Mouse (Mus musculus): ENCODE measurements around the gene Atp1a2. TPM values are rescaled to one million over a fixed set of nuclear protein-coding genes. Genes with fewer than 3 reads are reported as not detected.

Atp1a2 gene
- total RNA-seq, 2 experiments from 2014 or later, result not detected

GRCm38 (mm10) chr1:172325680-172326535 is 28.0 kb upstream of the Atp1a2 start:
- ATAC-seq (replicated peaks; ENCODE audit: low FRiP score, poor library complexity, severe bottlenecking), result no peak

DNA sequence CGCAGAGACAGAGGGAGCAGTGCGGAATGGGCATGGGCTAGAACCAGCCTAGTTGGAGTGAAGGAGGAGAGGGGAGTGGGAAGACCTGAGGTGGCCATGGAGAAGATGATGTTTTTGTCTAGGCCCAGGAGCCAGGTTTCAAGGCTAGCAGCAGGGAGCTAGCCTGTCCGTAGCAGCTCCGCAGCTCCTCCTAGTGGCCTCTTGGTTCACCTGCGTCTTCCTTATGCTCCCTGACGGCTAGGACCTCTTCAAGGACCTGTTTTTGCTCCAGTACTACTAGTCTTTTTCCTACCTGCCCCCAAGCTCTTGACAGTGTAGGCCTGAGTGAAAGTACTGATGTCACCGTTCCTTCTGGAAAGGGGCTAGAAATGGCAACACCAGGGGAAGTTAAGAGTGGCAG is 26.9 kb upstream of the Atp1a2 start:
- ATAC-seq (replicated peaks; ENCODE audit: low FRiP score, poor library complexity, severe bottlenecking), result peak; percentile 81

DNA sequence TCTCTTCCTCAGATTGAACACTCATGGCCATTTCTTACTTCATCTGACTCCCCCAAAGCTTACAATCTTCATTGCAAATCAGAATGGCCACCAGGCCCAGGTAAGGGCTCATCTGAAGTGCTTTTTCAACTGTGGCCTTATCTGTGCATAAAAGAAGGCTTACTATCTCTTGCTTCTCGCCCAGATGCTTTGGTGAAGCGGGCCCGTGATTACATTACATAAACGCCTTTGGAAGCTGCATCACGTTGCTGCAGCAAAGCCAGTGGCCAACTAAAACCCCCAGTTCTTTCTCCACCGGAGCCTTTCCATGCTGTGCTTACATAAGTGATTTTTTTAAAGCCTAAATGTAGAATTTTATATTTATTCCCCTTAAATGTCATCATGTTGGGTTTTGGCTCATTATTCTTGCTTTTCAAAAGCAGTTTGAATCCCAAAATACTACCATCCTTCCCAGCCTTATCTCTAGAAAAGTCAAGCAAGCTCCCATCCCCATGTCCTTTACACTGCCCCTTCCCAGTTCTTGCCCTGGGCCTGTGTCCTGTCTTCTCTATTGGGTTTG is 26.0 kb upstream of the Atp1a2 start:
- ATAC-seq (replicated peaks; ENCODE audit: low FRiP score, poor library complexity, severe bottlenecking), result no peak

DNA sequence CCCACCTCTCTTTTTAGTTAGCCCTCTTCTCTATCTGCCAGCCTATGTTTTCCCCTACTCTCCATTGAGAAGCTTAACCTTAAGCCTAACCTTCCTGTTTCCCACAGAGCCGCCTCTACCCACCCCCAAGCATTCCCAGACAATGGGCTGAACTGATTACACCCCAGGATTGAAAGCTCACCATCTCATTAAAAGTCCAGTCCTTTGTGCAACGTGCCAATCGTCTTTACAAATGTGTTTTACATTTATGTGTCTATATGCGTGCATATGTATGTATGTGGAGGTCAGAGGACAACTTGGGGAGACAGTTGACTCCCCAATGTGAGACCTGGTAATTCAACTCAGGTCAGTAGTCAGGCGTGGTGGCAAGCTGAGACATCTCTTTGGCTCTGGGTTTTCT is 25.4 kb upstream of the Atp1a2 start:
- no peak for ATAC-seq (replicated peaks; ENCODE audit: low FRiP score, poor library complexity, severe bottlenecking)

DNA sequence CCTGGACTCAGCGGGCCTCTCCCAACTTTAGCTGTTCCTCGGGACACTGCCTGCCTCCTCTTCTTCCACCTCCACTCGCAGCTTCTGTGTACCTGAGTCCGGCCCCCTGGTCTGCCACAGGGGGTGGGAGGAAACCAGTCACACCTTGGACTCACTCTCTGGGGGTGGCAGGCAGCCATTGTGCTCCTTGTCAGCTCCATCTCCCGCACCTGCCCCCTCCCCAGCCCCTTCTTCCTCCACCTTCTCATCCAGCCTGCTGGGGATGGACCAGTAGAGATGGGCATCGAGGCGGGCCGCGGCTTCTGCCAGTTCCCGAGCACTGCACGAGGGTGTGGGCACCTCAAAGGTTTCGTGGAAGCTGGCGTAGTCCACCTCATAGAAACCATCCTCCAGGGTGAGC is 24.9 kb upstream of the Atp1a2 start:
- no peak for ATAC-seq (replicated peaks; ENCODE audit: low FRiP score, poor library complexity, severe bottlenecking)

DNA sequence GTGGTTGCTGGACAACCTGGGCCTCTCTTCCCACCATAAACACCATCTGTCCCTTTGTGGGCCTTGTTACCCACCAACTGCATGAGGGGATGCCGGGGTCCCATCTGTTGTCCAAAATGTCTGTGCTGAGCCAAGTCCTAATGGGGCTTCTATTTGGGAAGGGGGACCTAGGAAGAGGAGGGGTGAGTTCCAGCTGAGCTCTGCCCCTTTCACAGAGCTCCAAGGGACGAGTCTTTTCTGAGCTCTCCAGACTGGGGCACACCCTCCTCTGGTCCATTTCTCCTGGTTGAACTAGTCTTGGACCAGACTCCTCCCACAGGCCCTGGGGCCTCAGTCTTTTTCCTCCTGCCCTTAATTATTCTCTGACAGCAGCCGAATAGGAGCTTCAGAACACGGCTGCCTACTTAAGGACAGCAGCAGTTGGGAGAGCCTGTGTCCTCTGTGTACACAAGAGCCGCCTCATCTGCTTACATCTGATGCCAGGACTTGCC is 22.1 kb upstream of the Atp1a2 start:
- ATAC-seq (replicated peaks; ENCODE audit: low FRiP score, poor library complexity, severe bottlenecking), result no peak

DNA sequence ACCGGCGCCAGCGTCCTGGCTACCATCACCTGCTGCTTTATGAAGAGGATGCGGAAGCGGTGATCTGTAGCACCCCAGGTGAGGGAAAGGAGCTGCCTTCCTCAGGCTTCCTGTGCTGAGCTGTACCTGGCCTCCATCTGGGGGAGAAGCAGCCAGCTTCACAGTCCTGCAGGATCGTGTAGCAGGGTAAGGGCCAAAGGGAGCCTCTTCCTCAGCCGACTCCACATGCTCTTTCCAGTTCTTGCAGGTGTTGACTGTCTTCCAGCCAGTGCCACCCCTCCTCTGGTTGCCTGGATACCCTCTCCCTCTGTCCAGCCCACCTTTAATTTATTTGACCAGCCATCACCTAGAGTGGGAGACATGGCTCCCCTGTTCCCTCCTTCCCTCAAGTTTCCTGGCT is 21.5 kb upstream of the Atp1a2 start:
- ATAC-seq (replicated peaks; ENCODE audit: low FRiP score, poor library complexity, severe bottlenecking), result no peak

GRCm38 (mm10) chr1:172318424-172319035 is 20.7 kb upstream of the Atp1a2 start:
- no peak for ATAC-seq (replicated peaks; ENCODE audit: low FRiP score, poor library complexity, severe bottlenecking)

DNA sequence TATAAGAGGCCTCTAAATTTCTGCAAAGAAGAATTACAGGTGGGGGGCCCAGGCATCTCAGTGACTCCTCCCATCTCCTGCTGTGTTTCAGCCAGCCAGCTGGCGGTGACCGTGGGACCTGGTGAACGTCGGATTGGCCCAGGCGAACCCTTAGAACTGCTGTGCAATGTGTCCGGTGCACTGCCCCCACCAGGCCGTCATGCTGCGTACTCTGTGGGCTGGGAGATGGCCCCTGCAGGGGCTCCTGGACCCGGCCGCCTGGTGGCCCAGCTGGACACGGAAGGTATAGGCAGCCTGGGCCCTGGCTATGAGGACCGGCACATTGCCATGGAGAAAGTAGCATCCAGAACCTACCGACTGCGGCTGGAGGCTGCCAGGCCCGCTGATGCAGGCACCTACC is 20.1 kb upstream of the Atp1a2 start:
- no peak for ATAC-seq (replicated peaks; ENCODE audit: low FRiP score, poor library complexity, severe bottlenecking)

GRCm38 (mm10) chr1:172317431-172317830 is 19.6 kb upstream of the Atp1a2 start:
- ATAC-seq (replicated peaks; ENCODE audit: low FRiP score, poor library complexity, severe bottlenecking), result no peak

DNA sequence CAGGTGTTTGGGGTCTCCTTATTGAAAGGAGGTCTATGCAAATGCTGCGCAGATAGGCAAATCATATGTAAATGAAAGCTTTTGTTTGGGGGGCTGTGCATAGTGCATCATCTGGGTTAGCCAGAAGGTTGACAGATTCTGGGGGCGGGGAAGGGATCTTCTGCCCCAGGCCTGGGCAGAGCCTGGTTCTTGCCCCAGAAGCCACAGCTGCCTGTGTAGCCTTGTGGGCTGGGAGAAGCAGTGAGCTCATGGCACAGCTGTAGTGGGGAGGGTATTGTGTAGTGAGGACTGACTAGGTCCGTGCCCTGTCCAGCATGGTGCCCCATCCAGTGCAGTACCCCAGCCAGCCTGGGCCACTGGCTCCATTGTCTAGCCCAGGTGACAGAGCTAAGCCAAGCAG is 17.0 kb upstream of the Atp1a2 start:
- ATAC-seq (replicated peaks; ENCODE audit: low FRiP score, poor library complexity, severe bottlenecking), result no peak

DNA sequence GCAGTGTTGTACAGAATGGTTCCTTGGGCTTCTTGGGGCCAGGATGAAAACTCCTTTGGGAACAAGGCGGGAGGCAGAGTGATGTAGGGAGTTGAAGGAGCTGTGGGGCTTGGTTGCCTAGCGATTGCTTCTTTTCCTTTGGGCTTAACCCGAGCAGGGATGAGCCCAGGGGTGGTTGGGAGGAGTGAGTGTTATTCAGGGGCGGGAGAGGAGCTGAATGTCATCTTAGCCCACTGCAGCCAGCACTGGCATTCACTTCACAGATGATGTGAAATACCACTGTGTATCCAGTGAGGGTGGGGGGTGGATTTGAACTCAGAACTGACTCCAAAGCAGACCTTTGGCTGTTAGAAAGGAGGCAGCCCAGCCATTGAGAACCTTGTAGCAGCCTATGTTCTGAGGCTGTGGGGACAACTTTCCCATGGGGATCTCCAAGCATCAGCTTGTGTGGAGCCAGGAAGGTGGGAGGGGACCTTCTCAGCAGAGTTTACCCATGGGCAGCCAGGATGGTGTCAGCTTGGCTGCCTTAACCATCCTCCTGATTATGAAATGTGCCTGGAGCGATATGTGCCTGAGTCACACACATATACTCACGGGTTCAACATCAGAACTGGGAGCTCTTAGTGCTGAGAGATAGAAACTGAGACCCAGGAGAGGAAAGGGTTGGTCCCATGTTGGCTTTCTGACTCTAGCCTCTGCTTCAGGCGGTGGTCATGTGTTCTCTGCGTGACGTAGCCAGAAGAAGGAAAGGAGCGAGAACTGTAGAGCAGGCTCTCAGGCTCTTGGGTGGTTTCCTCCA is 15.9 kb upstream of the Atp1a2 start:
- no peak for ATAC-seq (replicated peaks; ENCODE audit: low FRiP score, poor library complexity, severe bottlenecking)

GRCm38 (mm10) chr1:172312768-172313561 is 15.1 kb upstream of the Atp1a2 start:
- ATAC-seq (replicated peaks; ENCODE audit: low FRiP score, poor library complexity, severe bottlenecking), result 0 out of 2 replicates have a peak, but pooled peaks have one; percentile 11

DNA sequence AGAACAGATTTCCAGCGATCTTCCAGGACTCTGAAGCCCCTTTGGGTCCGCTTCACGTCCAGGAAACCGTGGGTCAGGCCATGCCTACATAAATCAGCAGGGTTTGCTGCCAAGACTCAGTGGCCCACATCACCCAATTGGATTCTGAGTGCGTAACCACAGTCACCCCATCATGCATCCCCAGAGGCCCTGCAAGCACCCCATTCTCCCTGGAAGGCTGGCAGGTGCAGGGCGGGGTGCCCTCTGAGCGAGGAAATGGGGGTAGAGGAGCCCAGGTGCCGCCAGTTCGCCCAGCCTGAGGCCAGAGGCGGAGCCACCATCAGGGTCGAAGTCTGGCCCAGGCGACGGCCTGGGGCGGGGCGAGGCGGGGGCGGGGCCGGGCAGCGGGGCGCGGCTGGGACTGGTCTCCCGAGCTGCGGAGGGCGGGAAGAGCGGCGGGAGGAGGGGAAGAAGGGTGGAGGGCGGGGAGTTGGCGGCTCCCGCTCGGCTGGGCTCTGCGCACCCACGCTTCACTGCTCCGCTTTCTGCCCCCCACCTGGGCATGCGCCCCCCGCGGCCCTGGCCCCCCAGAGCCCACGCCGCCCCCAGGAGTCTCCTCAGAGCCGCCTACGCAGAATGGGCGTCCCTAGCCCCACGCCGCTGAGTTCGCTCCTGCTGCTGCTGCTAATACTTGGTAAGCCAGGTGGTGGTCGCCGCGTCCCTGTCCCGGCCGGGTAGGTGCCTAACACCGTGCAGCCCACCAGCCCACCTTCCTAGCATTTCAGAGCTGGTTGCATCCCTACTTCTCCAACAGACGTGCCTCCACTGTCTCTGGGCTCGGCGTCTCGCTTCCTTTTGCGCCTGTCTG is 14.3 kb upstream of the Atp1a2 start:
- ATAC-seq (replicated peaks; ENCODE audit: low FRiP score, poor library complexity, severe bottlenecking), result peak; percentile 79

DNA sequence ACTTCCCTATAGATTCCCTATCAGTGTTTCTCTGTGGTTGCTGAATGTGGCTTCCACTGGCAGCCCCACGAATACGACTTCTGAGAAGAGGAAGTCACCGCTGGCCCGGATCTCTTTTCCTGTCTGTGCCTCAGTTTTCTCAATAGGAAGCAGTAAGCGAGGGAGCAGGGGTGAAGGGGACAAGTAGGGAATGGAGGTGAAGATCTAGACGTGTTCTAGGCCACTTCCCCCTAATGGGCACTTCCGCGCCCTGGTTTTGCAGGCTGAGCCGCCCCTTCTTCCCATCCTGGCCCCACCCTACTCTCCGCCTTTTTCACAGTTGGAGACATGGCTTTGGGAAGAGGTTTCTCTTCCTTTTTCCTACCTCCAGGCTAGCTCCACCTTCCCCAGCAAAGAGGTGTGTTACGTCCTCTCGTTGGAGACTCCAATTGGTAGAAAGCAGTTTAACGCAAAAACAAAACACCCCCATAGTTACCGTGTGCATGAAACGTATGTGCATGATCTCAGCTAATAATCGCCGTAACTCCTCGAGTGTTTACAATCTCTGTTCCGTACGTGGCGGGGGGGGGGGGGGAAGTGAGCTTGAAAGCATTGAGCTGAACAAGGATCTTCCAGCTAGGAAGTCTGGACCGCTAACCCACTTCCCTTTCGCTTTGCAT is 13.5 kb upstream of the Atp1a2 start:
- 0 out of 2 replicates have a peak, but pooled peaks have one; percentile 17 for ATAC-seq (replicated peaks; ENCODE audit: low FRiP score, poor library complexity, severe bottlenecking)

- ATAC-seq (replicated peaks; ENCODE audit: low FRiP score, poor library complexity, severe bottlenecking), result peak; percentile 64
Measured at GRCm38 (mm10) chr1:172309699-172310398, 12.0 kb upstream of the Atp1a2 start.

- no peak for ATAC-seq (replicated peaks; ENCODE audit: low FRiP score, poor library complexity, severe bottlenecking)
Measured at GRCm38 (mm10) chr1:172308409-172308808, 10.5 kb upstream of the Atp1a2 start.
